Mouse (Mus musculus) thymus, postnatal 14 days (tissue): ENCODE results near the gene Nos1ap.

ENCODE experiments used
- DNase-seq: peaks from one replicate; pipeline ENCODE4 v3.0.0; 2021

Gene Nos1ap

DNA sequence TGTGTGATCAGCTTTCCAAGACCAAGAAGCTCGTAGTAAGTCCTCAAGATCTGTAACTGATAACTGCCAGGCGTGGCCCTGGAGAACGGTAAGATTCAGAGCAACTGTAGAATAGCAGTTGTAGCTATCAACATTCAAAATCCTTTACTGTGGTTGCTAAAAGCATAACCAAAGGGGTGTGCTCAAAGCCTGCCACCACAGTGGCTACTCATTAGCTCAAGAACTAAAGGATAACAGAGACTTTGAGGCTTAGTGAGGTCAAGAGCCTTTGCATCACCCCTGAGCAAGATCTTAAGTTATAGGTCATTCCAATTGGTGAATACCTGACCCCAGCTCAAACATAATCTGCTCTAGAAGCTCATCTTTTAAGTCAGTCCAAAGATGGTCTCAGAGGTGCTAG, 134.3 kb downstream of the Nos1ap start:
- no peak for DNase-seq

DNA sequence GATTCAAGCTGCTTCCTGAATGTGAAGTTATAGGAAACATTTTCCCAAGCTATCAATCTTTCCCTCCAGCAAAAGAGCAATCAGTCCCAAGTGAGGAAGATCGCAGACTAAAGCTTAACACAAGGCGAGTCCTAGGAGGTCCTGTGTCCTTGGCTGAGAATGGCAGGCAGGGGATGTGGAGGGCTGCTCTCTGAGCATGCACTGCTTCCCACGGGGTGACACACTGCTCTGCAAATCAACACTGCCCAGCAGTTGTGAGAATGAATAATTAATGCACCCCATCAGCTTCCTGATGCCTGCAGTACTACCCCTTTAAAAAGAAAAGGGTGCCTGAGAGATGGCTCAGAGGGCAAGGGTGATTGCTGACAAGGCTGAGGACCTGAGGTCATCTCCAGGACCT, 136.2 kb downstream of the Nos1ap start:
- no peak for DNase-seq

DNA sequence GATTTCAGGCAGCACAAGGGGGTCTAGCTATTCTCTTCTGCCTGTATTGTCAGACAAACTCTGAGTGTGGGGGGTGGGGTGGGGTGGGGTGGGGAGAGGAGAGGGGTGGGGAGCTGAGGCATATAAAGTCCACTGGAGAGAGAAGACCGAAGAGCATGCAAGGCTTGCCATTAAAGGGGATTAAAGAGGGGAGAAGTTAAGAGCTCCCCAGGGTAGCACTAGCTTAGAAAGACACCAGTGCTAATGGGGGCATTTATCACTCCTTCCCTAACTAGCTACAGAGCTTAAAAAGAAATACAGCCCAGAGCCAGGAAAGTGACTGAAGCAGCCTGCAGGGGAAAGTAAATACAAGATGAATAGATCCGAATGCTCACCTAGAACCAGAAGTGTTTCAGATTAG, 141.4 kb downstream of the Nos1ap start:
- no peak for DNase-seq

DNA sequence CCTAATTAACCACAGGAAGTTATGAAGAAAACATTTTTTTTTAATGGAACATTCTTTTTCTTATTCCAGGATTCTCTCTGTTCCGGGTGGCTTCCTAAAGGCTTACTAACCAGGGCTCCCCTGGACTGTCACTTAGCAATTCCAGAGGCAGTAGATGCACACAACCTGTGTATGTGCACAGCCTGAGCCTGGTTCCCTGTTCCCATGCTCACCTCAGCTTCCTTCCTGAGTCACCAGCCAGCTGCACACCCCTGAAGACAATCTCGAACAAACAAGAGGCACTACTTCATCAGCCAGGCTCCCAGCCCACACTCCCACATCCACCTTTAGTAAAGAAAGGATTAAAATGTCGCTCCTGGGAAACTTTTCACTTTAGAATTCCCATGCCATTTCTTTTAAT, 144.2 kb downstream of the Nos1ap start:
- no peak for DNase-seq

DNA sequence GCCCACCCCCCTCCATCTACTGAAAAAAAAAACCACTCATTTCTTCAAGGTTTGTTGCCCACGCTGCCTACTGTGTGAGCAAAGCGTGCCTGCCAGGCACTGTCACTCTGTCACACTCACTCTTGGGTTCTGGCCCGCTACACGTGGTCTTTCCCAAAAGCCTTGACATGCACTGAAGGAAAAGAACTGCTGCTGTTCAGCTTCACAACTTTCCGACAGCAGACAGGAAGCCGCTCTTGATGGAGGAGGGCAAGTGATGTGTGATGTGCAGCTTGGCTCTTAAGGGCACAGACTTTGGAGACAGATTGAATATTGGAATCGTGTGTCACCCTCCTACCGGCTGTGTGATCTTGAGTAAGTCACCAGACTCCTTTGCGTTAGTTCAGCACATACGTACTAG, 149.3 kb downstream of the Nos1ap start:
- no peak for DNase-seq

DNA sequence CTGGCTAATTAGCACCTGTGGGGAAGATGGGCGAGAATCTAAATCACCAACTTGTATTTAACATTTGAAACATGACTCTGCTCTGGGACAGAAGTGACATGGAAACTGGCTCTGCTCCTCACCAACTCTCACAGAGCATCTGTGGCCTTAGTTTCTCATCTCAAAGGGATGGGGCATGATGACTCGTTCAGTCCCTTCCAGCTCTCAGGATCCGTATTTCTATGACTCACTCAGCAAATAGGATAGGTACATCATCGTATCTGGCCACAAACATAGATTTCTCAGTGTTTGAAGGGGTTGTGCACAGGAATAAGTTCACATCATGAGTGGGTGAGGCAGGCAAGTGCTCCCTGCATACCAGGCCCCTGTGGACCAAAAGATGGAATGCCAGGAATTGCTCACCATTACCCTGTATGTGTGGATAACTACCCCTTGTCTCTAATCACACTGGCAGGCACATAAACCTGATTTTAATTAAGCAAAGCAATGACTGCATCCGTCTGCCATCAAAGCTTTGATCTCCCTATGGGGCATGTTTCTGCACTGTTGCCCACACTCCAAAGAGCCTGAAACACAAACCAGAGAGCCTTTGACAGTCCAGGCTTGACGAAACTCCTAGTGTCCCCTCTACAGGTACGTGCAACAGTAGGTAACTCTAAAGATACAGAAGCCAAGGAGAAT, 151.1 kb downstream of the Nos1ap start:
- DNase-seq = no peak

DNA sequence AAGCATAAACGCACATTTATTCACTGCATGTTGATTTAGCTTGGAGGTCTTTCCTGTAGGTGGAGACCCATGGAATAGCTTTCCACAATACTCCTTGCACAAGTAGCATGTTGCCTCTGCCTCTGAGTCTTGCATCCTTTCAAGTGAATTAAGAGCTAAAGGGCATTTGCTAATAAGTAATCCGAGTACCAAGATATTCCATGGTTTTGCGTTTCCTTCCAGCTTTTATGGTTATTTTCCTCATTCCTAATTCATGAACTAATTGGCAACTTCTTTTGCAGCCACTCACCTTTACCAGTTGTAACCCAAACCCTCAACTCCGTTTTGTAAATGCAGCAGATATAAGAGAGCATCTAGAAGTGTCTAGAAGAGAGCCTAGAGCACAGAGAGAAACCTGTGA, 155.5 kb downstream of the Nos1ap start:
- no peak for DNase-seq

DNA sequence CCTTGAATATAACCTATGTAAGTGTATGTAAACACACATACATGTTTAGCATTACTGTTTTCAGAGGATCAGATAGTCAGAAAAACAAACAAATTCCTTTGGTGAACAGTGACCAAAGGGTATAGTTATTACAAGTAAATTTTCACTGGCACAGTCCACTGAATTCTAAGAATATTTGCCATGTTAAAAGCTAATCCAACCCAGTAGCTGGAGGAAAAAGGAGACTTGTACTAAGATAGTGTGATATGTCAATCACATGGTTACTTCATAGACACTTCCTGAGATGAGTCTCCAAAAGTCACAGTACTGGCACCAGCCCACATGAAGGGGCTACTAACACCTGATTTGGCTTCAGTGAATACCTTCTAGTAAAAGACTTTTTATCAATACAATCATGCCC, 156.0 kb downstream of the Nos1ap start:
- no peak for DNase-seq

DNA sequence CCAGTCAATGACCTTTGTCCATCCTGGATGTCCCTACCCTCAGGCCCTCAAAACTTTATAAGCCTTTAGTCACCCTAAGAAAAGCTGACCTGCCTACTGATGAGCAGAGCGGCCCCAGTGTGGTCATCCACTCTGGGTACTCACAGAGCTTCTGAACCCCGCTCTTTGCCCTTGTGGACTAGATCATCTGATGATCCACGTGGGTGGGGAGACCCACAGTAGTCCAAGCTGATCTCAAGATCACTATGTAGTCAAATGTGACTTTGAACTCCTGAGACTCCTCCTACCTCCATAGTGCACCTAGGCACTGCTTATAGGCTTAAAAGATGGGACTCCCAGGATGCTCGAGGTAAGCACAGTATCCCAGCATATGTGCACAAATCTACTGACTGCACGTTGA, 157.4 kb downstream of the Nos1ap start:
- no peak for DNase-seq

DNA sequence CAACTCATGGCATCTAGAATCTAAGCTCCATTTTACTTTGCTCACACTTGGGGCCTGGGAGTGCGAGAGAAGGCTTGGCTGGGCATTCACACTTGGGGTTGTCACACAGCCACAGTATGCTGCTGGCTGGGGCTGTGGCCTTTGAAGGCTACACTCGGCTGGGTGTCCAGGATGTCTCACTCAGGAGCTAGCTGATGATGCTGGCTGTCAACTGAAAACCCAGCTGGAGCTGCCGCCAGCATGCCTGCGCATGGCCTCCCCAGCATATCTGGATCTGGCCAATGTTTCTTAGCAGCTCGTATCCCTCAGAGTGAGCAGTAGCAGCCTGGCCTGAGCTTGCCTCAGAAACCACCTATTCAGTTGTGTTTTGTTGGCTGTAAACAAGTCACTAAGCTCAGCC, 158.3 kb downstream of the Nos1ap start:
- DNase-seq = no peak

DNA sequence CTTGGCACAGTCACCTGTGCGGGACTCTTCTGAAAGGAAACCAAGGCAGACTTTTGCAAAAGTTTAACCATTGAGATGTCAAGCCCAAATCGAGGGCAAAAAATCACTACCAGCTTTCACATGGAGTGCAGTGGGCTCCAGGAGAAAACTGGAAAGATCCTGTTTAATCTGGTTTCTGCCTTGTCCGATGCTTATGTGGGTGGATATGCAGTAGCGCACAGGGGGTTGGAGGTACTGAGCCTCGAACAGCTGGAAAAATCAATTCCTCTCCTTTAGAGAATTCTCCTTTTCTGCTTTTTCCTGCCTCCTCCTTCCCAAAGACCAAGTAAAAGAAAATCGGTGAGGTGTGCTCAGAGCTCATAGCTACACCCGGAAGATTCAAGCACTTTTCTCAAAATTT, 159.0 kb downstream of the Nos1ap start:
- DNase-seq = no peak

DNA sequence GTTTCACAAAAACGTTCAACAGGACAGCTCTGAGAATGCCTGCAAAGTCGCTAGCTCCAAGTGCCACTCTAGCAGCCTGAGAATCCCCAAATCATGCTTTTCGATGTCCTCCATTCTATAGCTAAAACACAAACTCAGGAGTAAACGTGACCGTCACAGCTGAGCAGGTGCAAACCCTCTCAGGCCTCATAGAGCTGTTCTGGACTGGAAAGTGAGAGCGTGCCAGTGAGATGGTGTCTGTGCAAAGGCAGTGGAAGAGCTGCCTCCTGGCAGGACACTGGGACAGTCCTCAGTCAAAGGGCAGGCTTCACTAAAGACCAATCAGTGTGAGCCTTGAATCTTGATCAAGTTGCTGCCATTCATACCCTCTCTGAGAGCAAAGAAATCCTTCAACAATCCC, 160.0 kb downstream of the Nos1ap start:
- no peak for DNase-seq

DNA sequence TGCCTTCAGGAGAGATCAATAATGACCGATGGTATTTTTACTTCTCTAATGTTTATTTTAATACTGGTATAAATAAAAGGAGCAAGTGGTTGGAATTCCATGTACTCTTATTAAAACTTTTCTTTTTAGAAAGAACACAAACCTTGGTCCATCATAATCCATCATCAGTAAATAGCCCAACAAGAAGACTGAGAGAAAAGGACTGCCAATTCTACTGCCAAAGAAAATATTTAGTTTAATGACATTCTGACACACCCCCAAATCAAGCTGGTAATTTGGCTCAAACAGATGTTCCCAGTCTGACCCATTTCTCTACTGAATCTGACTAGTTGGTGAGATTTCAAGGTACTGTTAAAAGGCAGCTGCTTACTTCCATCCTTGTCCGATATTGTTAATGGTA, 161.5 kb downstream of the Nos1ap start:
- DNase-seq = no peak

DNA sequence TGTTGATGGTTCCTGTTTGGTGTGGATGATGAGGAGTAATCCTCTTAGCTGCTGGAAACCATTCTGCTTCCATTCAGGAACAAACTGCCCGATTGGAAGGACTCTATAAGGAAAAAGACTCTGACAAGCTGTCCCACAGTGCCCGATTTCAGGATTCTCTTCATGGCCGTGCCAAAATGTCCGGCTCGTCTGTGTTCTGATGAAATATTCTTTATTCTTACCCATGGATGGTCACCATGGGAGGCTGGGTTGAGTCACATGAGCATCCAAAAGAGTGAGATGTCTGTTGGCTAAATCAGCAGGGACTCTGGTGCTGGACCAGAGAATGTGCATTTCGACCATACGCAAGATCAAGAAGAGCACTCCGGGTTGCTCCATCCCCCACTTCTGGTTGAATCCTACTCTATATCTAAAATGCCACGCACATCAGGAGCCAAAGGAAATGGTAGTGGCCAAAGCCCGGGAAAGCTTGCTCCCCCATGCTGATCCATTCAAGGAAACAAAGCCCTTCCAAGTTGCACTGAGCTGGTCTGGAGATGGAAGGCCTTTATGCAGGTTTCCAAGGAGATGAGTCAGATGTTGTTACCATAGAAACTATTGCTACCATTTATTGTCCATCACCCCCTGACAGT, 165.3 kb downstream of the Nos1ap start:
- no peak for DNase-seq

DNA sequence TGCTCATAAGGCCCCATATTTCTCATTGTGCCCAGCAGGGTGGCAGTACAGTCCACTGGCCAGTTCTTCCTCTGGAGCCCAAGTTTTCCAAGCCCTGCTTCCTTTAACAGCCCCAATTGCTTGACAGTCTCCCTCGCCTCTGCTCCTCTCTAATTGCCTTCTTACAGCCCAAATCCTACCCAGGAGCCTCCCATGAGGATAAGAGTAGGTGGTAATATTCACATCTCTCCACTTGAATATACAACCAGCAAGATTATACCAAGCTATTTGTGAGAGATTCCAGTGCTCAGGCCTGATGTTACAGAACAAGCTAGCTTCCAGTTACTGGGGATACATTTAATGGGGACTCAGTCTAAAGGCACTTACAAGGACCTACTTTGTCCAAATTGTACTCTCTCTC, 166.6 kb downstream of the Nos1ap start:
- DNase-seq = no peak

DNA sequence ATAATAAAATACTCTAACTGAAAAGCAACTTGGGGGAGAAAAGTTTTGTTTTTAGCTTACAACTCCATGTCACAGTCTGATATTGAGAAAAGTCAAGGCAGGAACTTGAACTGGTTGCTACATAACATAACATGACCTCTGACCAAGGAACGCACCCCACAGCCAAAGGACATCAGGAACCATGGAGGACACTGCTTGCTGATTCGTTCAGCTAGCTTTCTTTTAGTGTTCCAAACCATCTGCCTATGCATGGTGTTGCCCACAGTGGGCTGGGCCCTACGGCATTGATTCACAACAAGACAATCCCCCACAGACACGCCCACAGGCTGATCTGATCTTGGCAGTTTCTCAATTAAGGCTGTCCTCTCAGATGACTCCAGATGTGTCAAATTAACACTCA, 167.5 kb downstream of the Nos1ap start:
- no peak for DNase-seq

DNA sequence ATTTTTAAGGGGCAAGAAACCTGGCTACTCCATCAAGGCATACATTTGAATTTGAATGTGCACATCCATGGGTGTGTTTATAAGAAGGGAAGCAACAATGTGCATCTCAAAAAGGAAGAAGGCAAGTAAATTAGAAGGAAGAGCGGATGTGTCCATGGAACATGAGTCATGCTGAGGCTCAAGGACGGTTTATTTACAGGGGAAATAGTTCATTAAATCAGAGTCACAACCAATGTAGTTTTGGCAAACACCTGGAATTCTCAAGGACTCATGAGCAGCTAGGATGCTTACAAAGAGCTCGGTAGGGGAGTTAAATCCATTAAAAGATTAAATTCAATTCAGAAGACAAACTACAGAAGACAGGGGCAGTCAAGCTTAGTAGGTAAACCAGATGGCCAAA, 169.7 kb downstream of the Nos1ap start:
- DNase-seq = no peak

DNA sequence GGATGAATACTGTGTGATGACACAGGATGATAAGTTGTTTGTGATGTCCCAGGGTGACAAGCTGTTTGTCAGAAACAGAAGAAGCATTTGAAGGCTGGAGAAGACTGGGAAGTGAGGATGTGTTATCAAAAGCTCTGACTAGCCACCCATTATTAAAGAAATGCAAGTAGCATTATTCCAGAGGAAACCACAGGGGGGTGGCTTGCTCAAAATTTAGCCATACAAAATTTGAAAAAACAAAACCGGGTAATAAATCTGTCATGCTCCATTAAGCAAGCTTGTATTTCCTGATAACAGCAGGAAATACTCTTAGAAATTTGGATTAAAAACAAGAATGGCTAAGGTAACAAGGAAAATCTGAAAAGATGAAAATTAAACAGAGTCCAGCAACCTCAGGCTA, 171.5 kb downstream of the Nos1ap start:
- DNase-seq = no peak

DNA sequence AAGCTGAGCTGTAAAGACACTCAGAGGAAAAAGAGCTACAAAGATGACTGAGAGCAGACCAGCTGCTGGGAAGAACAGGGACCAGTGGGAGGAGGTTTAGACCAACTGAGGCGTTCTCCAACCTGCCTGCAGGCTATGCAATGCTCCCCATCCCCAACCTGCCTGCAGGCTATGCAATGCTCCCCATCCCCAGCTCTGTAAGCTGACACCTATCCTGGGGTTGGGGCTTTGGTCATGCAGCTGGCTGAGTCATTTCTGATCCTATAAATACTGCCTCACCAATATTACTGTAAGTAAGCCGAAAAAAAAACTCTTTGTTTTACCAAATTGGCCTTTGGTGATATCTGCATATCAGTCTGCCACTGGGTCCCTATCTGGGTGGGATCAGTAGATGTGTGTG, 172.7 kb downstream of the Nos1ap start:
- DNase-seq = no peak

DNA sequence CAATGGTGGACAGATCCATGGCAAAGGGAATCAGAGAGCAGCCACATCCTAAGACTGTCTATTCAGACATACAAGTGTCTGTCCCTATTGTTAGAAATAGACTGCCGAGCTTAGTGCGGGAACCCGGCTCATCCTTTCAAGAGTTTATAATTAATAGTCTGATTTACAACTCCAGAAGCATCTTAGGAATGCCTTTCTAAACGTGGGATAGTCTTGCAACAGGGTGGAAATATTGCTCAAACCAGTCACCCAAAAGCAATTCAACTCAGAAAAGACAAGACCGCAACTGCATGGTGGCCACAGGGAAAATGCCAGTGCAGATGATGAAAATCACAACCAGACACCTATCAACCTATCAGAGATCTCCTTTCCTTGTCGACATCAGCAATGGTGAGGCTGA, 173.5 kb downstream of the Nos1ap start:
- no peak for DNase-seq

DNA sequence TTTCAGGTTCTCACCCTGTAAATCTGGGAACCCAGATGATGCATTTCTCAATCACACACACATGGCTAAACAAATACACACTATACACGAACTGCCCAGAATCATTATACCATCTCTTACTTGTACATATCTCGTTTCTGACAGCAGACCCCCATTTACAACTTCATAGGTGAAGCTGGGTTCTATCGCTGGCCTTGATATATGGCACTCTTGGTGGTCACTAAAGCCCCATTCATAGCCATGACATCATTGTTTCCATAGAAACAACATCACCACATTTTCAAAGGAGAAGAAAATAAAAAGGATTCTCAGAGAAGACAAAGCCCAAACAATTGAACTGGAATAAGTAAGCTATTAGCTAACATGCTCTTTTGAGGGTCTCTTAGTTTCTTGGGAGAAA, 174.3 kb downstream of the Nos1ap start:
- DNase-seq = no peak

DNA sequence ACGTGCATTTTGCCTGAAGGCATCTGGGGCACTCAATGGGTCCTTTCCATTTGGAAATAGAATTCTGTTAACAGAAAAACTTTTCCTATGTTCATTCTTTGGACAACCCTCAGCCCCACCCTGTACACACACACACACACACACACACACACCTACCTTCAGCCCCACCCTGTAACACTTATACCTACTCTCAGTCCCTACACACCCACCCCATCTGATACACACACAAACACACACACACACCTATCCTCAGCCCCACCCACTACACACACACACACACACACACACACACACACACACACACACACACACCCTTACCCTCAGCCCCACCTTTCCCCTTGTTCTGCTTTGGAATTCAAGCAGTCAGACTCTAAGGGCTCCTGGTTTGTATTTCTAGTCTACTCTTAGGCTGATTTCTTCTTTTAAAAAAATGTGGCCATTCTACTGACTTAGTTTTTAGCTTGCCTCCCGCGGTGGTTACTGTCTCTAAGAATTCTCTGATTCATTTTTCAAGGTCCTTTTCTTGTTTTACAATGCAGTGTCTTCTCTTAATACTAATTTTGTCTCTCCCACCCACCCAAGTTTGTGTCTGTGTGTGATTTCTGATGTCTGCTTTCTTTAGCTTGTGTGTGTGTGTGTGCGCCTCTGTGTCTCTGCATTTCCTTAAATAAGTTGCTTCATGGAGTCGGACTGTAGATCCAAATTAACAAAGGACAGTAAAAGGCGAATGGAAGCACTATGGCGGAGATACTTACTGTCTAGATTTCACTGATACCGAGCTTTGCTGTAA, 179.1 kb downstream of the Nos1ap start:
- no peak for DNase-seq

DNA sequence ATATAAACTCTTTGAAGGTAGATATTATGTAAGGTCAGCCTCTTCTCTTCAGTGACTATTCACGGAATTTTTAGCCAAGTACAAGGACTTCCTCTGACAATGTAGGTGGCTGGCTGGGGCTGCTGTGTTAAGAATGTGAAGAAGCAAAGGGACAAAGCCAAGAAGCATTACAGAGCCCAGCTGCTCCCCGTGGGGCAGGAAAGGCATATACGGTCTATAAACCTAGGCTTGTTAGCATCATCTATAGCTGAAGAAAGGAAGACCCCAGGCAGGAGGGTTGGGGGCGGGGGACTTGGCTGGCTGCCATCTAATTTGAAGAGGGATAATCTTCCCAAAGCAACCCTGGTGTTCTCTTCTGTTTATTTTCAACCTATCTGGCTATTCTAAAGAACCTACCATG, 180.6 kb downstream of the Nos1ap start:
- DNase-seq = no peak

DNA sequence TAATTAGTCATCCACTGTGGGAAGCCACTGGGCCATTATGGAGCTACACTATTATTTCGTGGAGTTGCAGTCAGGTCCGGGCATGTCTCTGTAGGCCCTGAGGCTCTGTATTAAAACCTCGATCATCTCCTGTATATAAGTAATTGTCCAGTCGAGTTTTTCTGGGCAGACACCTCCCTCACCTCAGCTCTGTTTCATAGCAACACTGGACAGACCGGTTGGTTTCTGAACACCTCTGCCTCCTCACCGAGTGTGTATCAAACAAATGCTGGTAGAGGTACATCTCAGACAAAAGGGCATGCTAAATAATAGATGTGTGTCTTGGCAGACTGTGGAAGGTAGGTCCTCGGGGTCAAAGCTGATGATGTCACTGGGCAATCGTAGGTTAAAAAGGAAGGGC, 182.7 kb downstream of the Nos1ap start:
- no peak for DNase-seq

DNA sequence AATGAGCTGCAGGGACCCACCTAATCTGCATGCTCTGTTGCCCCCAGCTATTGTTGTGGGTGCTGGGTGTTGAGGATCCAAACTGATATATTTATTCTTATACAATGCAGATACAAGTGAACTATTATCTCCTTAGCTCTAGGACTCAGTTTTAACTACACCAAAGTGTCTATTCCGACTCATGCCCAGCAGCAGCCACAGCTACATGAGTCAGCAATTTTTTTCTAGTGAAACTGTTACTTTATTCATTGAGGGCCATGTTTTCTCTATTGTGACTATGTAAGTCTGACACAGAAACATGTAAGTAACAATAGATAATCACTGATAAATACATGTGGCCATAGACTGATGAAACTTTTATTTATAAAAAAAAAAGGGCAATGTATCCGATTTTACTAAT, 184.5 kb downstream of the Nos1ap start:
- no peak for DNase-seq
